Mouse (Mus musculus) cerebellum, adult 2 months (tissue): ENCODE data around the gene Fam210b. TPM values are rescaled to one million over a fixed set of nuclear protein-coding genes. Genes with fewer than 3 reads are reported as not detected.
"Not testable (repeated sequence)": the region's sequence is repeated elsewhere in the genome, so short reads cannot be mapped to it uniquely, and the experiment has no call there.

Experiments
- DNase-seq, 2 experiments: peaks; one replicate each; pipeline ENCODE4 v3.0.0; 2021
- H3K27ac ChIP-seq: fragments of 200-500 bp; 2 replicates; pipeline ENCODE4 v1.5.1; 2012; ENCODE audit warnings: low read length, control low read depth, inconsistent platforms; ENCODE audit not compliant: insufficient read depth
- H3K27me3 ChIP-seq: fragments of 200-500 bp; 2 replicates; pipeline ENCODE4 v1.6.1; 2012; ENCODE audit warnings: inconsistent platforms, mild to moderate bottlenecking, low read length, moderate library complexity; ENCODE audit not compliant: control insufficient read depth, insufficient read depth
- H3K4me1 ChIP-seq: fragments of 200-500 bp; 2 replicates; pipeline ENCODE4 v1.6.1; 2011; ENCODE audit warnings: low read length; ENCODE audit not compliant: control insufficient read depth, insufficient read depth
- H3K4me3 ChIP-seq: fragments of 200-500 bp; replicated peaks from 2 replicates; pipeline ENCODE3; 2011; ENCODE audit warnings: mild to moderate bottlenecking, low read depth, low read length, control low read depth; ENCODE audit not compliant: insufficient read depth
- CTCF ChIP-seq: fragments of 200-500 bp; IDR thresholded peaks from 2 replicates; pipeline ENCODE4 v1.5.1; 2011; ENCODE audit warnings: low read depth, mild to moderate bottlenecking, control low read depth, low read length, moderate library complexity, borderline replicate concordance; ENCODE audit not compliant: insufficient read depth
- POLR2A ChIP-seq: fragments of 200-500 bp; IDR thresholded peaks from 2 replicates; pipeline ENCODE4 v1.6.1; 2011; ENCODE audit warnings: low read length, control low read depth, borderline replicate concordance; ENCODE audit not compliant: insufficient read depth
- WGBS: fragments of 180-500 bp; shearing (Covaris S2); methylation state at CpG from one replicate; pipeline ENCODE4 v1.1.7; 2018; 5-methylcytosine and 5-hydroxymethylcytosine counted together
- polyA plus RNA-seq: library from polyadenylated mRNA; depleted of rRNA; stranded (reverse); fragments of >200 nt; gene quantifications from 2 replicates; pipeline ENCODE4 v1.2.3, GENCODE M21; 2012; rRNA removed

Fam210b gene
- polyA plus RNA-seq, result 13.0 and 14.0 TPM in 2 replicates

DNA sequence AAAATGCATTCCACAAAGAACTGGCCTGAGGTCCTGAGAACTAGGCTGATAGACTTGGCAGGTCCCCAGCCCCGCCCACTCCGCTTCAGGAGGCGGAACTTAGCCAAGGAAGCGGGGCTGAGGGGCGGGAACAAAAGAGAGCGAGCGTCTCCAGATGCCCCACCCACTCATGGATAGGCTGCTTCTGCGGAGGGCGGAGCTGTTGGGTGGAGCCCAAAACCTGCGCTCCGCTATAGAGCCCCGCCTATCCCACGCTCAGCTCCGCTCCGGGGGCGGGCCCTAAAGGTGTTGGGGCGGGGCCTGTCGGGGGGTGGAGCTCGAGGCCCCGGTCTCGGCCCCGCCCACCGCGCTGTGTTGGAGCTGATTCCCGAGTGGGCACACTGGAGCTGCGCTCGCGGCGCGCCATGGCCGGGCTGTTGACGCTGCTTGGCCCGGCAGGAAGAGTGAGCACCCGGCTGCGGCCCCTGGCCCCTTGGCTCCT, at the start of gene Fam210b:
Fam210b (plus strand) TSS at position 308 of the 481 bp plus-strand sequence.
- under 1% methylated on average over 35 of the region's 35 CpGs for WGBS
- TF ChIP-seq POLR2A, result peak; percentile 40; the same call in 1 of the 2 replicates
- no peak for TF ChIP-seq CTCF
- no peaks in the 10 kb centered on the region for H3K4me1 ChIP-seq
- H3K27me3 ChIP-seq, result no peaks in the 10 kb centered on the region
- no peak within 1 kb of the TSS for H3K27ac ChIP-seq
- peak; percentile 92 to 95 for DNase-seq
- H3K4me3 ChIP-seq, result peak within 1 kb of the TSS; percentile 66

DNA sequence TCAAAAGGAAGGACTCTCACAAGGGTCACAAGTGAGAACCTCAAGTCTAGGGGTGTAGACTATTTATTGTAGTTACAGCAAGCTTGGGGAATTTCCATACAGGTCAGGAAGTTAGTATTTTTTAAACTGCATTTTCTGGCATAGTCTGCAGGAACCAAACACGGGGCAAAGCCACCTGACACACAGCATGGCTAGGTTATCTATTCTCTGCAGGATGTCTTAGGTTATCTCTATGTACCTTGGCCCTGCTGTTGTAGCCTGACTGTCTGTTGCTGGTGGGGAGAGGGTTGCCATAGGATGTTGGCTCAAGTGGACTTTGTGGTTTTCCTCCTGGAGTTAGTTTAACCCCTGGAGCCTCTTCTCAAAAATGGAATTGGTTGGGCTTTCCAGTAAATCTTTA, 47.3 kb upstream of the Fam210b start:
- no peak for DNase-seq
- Histone ChIP-seq H3K4me3 (no peak overlapping the region), H3K27ac (no peak overlapping the region), H3K27me3 (no peaks in the 10 kb centered on the region; the same call in 1 of the 2 replicates), H3K4me1 (no peaks in the 10 kb centered on the region)
- 53% methylated on average over 1 of the region's 1 CpGs for WGBS
- no peak for TF ChIP-seq POLR2A
- no peak for TF ChIP-seq CTCF

DNA sequence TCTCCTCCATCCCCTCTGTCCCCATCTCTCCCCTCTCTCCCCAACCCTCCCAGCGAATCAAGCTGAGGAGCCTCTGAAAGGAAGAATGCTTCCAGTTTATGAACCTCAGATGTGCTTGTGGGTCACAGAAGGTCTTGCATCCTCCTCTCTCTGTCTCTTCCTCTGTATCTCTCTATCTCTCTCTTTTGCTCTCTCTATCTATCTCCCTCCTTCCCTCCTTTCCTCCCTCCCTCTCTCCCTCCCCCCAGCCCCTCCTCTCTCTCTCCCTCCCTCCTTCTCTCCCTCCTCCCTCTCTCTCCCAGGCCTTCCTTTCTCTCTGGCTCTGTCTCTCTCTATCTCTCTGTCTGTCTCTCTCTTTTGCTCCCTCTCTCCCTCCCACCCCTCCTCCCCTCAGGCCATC, 46.8 kb upstream of the Fam210b start:
- WGBS, result 46% methylated on average over 1 of the region's 1 CpGs
- no peak for TF ChIP-seq POLR2A
- no peak for TF ChIP-seq CTCF
- no peak for DNase-seq
- Histone ChIP-seq H3K27ac (no peak overlapping the region), H3K4me1 (no peaks in the 10 kb centered on the region), H3K27me3 (no peaks in the 10 kb centered on the region; the same call in 1 of the 2 replicates), H3K4me3 (no peak overlapping the region)

DNA sequence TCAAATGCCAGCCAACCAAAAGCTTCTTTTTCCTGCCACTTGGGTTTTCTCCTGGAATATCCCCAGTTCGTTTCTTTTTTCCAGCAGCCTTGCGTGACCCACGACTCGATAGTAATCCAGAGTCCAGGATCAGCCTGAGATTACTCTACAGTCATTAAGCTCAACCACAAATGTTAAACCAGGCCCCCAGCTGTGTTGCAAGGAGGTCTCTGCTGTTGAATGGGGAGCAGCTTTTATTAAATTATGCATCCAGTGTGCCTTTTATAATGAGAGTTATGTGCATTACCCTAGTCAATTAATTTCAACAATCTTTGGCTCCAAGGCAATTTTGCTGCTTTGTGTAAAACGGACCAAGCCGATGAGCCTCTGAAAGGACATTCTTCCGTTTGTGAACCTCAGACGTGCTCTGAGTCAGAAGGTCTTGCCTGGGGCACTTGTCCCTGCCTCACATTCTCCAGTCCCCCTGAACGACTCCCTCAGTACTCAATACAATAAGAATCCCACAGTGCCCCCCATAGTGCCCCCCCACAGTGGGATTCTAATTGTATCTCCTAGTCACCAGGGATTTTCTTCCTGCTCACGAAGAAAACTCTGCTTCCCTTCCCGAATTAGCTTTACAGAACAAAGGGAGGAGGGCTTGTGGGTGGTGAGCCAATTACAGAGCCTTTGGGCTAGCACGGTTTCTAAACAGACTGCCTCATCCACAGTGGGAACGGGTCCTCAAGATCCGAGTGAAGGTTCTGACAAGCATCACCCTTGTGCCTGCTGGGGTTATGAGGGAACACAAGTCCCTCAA, 46.0 kb upstream of the Fam210b start:
- H3K4me3 ChIP-seq, result no peak overlapping the region
- 12% methylated on average over 14 of the region's 14 CpGs for WGBS
- no peaks in the 10 kb centered on the region for H3K4me1 ChIP-seq
- no peak overlapping the region for H3K27ac ChIP-seq
- DNase-seq, result no peak
- H3K27me3 ChIP-seq, result no peaks in the 10 kb centered on the region; the same call in 1 of the 2 replicates
- TF ChIP-seq POLR2A, result no peak
- TF ChIP-seq CTCF, result no peak

DNA sequence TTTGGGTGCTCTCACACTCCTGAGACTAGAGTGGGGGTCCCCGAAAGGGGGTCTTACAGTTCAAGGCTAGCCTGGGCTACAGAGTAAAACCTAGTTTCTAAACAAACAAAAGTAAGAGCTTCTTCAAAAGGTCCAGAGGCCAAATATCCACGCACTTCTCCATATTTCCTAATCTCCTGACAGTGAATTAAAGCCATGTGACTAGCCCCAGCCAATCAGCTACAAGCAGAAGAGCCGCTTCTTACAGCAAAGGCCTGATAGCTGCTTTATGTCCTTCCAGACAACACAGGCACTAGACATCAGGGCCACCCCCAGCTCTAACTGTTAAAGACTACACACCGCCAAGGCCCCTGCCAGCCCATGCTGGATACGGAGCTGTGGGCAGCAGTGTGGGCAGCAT, 43.0 kb upstream of the Fam210b start:
- no peak overlapping the region for H3K27ac ChIP-seq
- no peak overlapping the region for H3K4me3 ChIP-seq
- no peaks in the 10 kb centered on the region for H3K4me1 ChIP-seq
- 84% methylated on average over 5 of the region's 5 CpGs for WGBS
- no peak for TF ChIP-seq POLR2A
- no peak for TF ChIP-seq CTCF
- H3K27me3 ChIP-seq, result no peaks in the 10 kb centered on the region; the same call in 1 of the 2 replicates
- DNase-seq, result no peak

DNA sequence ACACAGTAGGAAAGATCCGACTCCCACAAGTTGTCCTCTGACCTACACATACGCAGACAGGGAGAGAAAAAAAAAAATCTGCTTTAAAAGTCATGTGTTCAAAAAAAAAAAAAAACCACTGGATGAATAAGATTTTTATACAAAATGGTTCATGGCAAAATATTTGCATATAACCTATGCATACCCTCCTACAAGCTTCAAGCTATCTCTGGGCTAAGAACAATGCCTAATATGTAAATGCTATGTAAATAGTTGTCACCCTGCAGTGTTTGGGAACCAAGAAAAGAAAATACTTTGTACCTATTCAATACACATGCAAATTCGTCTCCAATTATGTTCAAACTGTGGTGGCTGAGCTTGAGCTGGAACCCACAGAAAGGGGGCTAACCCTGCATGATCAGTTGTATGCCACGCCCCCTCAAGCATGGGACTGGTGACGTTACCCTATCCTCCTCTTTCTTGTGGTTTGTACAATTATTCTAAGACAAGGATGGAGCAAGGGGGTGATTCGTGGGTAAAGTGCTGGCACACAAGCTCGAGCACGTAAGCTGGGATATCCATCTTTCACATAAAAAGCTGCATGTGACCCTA, 41.2 kb upstream of the Fam210b start:
- Histone ChIP-seq H3K4me1 (no peaks in the 10 kb centered on the region), H3K27me3 (no peaks in the 10 kb centered on the region; the same call in 1 of the 2 replicates), H3K4me3 (no peak overlapping the region), H3K27ac (no peak overlapping the region)
- 30% methylated on average over 8 of the region's 8 CpGs for WGBS
- DNase-seq, result no peak
- no peak for TF ChIP-seq POLR2A
- no peak for TF ChIP-seq CTCF

DNA sequence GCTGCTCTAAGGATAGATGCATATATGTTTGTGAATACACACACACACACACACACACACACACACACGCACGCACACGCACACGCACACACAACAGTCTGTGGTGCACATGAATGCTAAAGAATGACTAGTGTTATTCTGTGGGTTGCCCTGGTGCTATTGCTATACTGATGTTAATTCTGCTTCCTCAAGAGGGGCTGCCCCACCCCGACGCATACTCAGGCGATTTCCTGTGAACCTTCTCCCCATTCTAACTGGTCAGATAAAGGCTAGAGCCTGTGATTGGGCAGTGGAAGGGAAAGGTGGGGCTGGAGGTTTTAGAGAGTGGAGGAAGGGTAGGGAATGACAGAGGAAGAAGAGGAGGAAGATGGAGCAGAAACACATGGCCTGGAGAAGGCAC, 39.8 kb upstream of the Fam210b start:
- 80% methylated on average over 7 of the region's 7 CpGs for WGBS
- not testable (repeated sequence) for H3K4me3 ChIP-seq, H3K27ac ChIP-seq, H3K27me3 ChIP-seq, H3K4me1 ChIP-seq, DNase-seq

DNA sequence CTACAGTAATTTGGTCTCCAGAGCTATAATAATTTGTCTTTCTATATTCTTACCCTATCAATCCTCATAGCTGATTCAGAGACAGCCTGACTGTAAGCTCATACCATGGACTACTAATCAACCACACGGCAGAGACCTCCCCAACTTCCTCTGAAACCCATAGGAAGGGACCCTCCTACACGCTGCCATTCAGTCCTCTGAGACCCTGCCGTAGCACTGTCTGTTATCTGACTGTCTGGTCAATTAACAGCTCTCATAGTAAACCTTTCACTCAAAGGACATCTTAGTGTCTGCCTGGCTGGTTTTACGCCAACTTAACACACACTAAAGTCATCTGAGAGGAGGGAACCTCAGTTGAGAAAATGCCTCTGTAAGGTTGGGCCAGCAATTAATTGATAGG, 38.8 kb upstream of the Fam210b start:
- no peak overlapping the region for H3K4me3 ChIP-seq
- DNase-seq, result no peak
- no peak overlapping the region for H3K27ac ChIP-seq
- TF ChIP-seq POLR2A, result no peak
- no peak for TF ChIP-seq CTCF
- H3K27me3 ChIP-seq, result no peaks in the 10 kb centered on the region
- 79% methylated on average over 4 of the region's 4 CpGs for WGBS
- no peaks in the 10 kb centered on the region for H3K4me1 ChIP-seq
